Mouse (Mus musculus) spleen, adult 2 months (tissue): ENCODE measurements around the gene Tcf19. TPM values are rescaled to one million over a fixed set of nuclear protein-coding genes. Genes with fewer than 3 reads are reported as not detected.

ENCODE experiments used
- DNase-seq, 2 experiments: peaks; one replicate each; pipeline versions ENCODE4 v3.0.0 to v3.0.0-alpha.2; 2012 to 2021; ENCODE audit warnings: low spot score in 2 of 2, low read depth in 1 of 2
- H3K27ac ChIP-seq: fragments of 200-500 bp; 2 replicates; pipeline ENCODE4 v1.5.1; 2012; ENCODE audit warnings: low read length, inconsistent platforms; ENCODE audit not compliant: insufficient read depth
- H3K27me3 ChIP-seq: fragments of 200-500 bp; 2 replicates; pipeline ENCODE4 v1.6.1; 2012; ENCODE audit warnings: mild to moderate bottlenecking, moderate library complexity, low read length, inconsistent platforms; ENCODE audit not compliant: control insufficient read depth, insufficient read depth
- H3K36me3 ChIP-seq: fragments of 200-500 bp; 2 replicates; pipeline ENCODE4 v1.6.1; 2012; ENCODE audit warnings: mild to moderate bottlenecking, low read length, inconsistent platforms; ENCODE audit not compliant: control insufficient read depth, insufficient read depth
- H3K4me1 ChIP-seq: fragments of 200-500 bp; 2 replicates; pipeline ENCODE4 v1.6.1; 2011; ENCODE audit warnings: inconsistent platforms; ENCODE audit not compliant: control insufficient read depth, insufficient read depth, insufficient read length
- H3K4me3 ChIP-seq: fragments of 200-500 bp; 2 replicates; pipeline ENCODE4 v1.5.1; 2011; ENCODE audit warnings: mild to moderate bottlenecking, inconsistent platforms; ENCODE audit not compliant: insufficient read depth, insufficient read length; ENCODE audit errors: extremely low read depth
- CTCF ChIP-seq: fragments of 200-500 bp; IDR thresholded peaks from 2 replicates; pipeline ENCODE4 v1.5.1; 2011; ENCODE audit warnings: mild to moderate bottlenecking, inconsistent platforms; ENCODE audit not compliant: insufficient read depth, insufficient read length, insufficient replicate concordance; ENCODE audit errors: extremely low read depth
- POLR2A ChIP-seq: fragments of 200-500 bp; IDR thresholded peaks from 2 replicates; pipeline ENCODE4 v1.6.1; 2011; ENCODE audit warnings: low read depth, low read length, inconsistent platforms
- WGBS: fragments of 180-500 bp; shearing (Covaris S2); methylation state at CpG from one replicate; pipeline ENCODE4 v1.1.7; 2018; 5-methylcytosine and 5-hydroxymethylcytosine counted together
- polyA plus RNA-seq: library from polyadenylated mRNA; depleted of rRNA; stranded (reverse); fragments of >200 nt; gene quantifications from 2 replicates; pipeline ENCODE4 v1.2.3, GENCODE M21; 2012

The Tcf19 gene
- polyA plus RNA-seq, 1 experiment, result 9.6 TPM

GRCm38 (mm10) chr17:35534343-35534742, 17.7 kb upstream of the Tcf19 start:
- H3K27me3 ChIP-seq, result 0 out of 2 replicates have a peak, but pooled peaks cover 2% of the 10 kb centered on the region
- H3K4me1 ChIP-seq, result no peaks in the 10 kb centered on the region
- H3K36me3 ChIP-seq, result no peaks in the 10 kb centered on the region
- no peak overlapping the region for H3K27ac ChIP-seq
- DNase-seq, result peak; percentile 30 to 67
- WGBS, result 6% methylated on average over 6 of the region's 6 CpGs
- TF ChIP-seq POLR2A, result no peak
- TF ChIP-seq CTCF, result peak; percentile 86; the same call in 1 of the 2 replicates
- no peak overlapping the region for H3K4me3 ChIP-seq

DNA sequence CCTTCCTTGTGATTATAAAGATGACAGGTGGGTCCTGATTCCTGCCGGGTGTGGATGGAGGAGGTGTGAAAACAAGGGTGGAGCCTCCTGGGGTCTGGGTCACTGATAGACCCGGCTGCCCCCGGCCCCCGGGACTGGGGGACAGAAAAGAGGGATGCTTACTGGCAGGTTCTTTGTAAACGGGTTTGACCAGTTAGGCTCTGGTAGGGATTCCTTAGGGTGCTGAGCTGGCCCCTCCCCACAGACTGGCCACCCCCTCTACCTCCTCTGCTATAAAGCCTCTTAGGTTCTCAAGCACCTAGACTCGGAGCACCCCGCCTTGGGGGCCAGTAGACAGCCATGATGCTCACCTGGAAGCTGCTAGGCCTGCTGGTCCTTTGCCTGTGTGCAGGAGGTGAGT, 16.3 kb upstream of the Tcf19 start, which contains the start of gene Psors1c2:
Psors1c2 (plus strand) TSS at position 301 of the 400 bp plus-strand sequence.
- Histone ChIP-seq H3K4me1 (no peaks in the 10 kb centered on the region), H3K4me3 (no peak within 1 kb of the TSS), H3K27me3 (0 out of 2 replicates have a peak, but pooled peaks cover 2% of the 10 kb centered on the region), H3K36me3 (peaks cover 2% of the 10 kb centered on the region; the same call in 1 of the 2 replicates), H3K27ac (no peak within 1 kb of the TSS)
- WGBS, result 32% methylated on average over 7 of the region's 7 CpGs
- DNase-seq, result no peak
- TF ChIP-seq POLR2A (no peak), CTCF (no peak)

- no peak overlapping the region for H3K27ac ChIP-seq
- 0 out of 2 replicates have a peak, but pooled peaks cover under 1% of the 10 kb centered on the region for H3K27me3 ChIP-seq
- WGBS, result 17% methylated on average over 3 of the region's 3 CpGs
- peaks cover 2% of the 10 kb centered on the region; the same call in 1 of the 2 replicates for H3K36me3 ChIP-seq
- no peak for TF ChIP-seq CTCF
- no peak for TF ChIP-seq POLR2A
- no peak for DNase-seq
- no peaks in the 10 kb centered on the region for H3K4me1 ChIP-seq
- no peak overlapping the region for H3K4me3 ChIP-seq
Measured at GRCm38 (mm10) chr17:35532360-35532759, 15.7 kb upstream of the Tcf19 start.

- Histone ChIP-seq H3K27me3 (no peaks in the 10 kb centered on the region), H3K27ac (no peak overlapping the region), H3K4me3 (no peak overlapping the region), H3K4me1 (no peaks in the 10 kb centered on the region), H3K36me3 (peaks cover 2% of the 10 kb centered on the region; the same call in 1 of the 2 replicates)
- WGBS, result 50% methylated on average over 8 of the region's 8 CpGs
- TF ChIP-seq POLR2A (no peak), CTCF (no peak)
- DNase-seq, result no peak
Measured at GRCm38 (mm10) chr17:35526644-35527043, 10.0 kb upstream of the Tcf19 start.

GRCm38 (mm10) chr17:35524354-35524753, 7.7 kb upstream of the Tcf19 start:
- Histone ChIP-seq H3K27me3 (no peaks in the 10 kb centered on the region), H3K27ac (no peak overlapping the region), H3K36me3 (peaks cover 2% of the 10 kb centered on the region; the same call in 1 of the 2 replicates), H3K4me1 (no peaks in the 10 kb centered on the region), H3K4me3 (no peak overlapping the region)
- no peak for DNase-seq
- 89% methylated on average over 9 of the region's 9 CpGs for WGBS
- TF ChIP-seq CTCF (no peak), POLR2A (no peak)

DNA sequence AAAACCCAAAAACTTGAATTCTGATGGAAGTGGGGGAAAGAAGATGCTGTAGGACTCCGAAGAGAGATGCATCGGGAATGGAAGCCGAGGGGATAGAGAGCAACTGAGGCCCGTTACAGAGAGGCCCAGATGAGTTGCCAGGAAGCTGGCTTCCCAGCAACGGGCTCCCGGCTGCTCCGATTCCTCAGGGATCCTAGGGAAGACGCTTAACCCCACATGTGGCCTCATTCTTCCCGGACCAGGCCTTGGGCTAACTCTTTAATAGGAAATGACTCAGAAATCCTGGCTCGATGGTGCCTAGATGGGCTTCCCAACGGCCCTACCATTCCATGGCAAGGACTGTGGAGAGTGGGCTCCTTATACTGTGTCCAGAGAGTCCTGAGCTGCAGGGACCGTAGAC, 902 bp upstream of the Tcf19 start:
- no peak for DNase-seq
- H3K36me3 ChIP-seq, result no peaks in the 10 kb centered on the region
- 23% methylated on average over 12 of the region's 12 CpGs for WGBS
- no peaks in the 10 kb centered on the region; the same call in 1 of the 2 replicates for H3K4me1 ChIP-seq
- H3K27ac ChIP-seq, result no peak overlapping the region
- peak overlapping the region; percentile 67; the same call in 1 of the 2 replicates for H3K4me3 ChIP-seq
- no peaks in the 10 kb centered on the region for H3K27me3 ChIP-seq
- TF ChIP-seq POLR2A (no peak), CTCF (no peak)

- Histone ChIP-seq H3K27ac (no peak overlapping the region), H3K27me3 (no peaks in the 10 kb centered on the region), H3K4me1 (no peaks in the 10 kb centered on the region; the same call in 1 of the 2 replicates), H3K36me3 (no peaks in the 10 kb centered on the region), H3K4me3 (peak overlapping the region; percentile 63)
- no peak for TF ChIP-seq POLR2A
- TF ChIP-seq CTCF, result no peak
- WGBS, result 25% methylated on average over 25 of the region's 25 CpGs
- DNase-seq, result no peak
Measured at GRCm38 (mm10) chr17:35515911-35516640, 548 bp downstream of the Tcf19 start.
